Mouse (Mus musculus): ENCODE results near the gene Wnt5b.

The Wnt5b gene

GRCm38 (mm10) chr6:119417354-119417753 is 126.8 kb downstream of the Wnt5b start, which contains the start of gene Adipor2:
Adipor2 (minus strand) TSS chr6:119417704.
- DNase-seq (ENCODE audit: low spot score in 2 of 2): peak; percentile 55 to 71

GRCm38 (mm10) chr6:119416643-119417042 is 127.5 kb downstream of the Wnt5b start:
- no peak for DNase-seq (ENCODE audit: low spot score in 2 of 2)

- DNase-seq (ENCODE audit: low spot score in 2 of 2): peak in 1 of 2 experiments; percentile 39
These were observed 129.7 kb downstream of the Wnt5b start for GRCm38 (mm10) chr6:119414262-119415043.

GRCm38 (mm10) chr6:119412588-119412987 is 131.6 kb downstream of the Wnt5b start:
- DNase-seq (ENCODE audit: low spot score in 2 of 2): no peak

- DNase-seq (ENCODE audit: low spot score in 2 of 2): no peak
These were observed 132.6 kb downstream of the Wnt5b start for GRCm38 (mm10) chr6:119411511-119411910.

GRCm38 (mm10) chr6:119409766-119410165 is 134.4 kb downstream of the Wnt5b start:
- no peak for DNase-seq (ENCODE audit: low spot score in 2 of 2)

GRCm38 (mm10) chr6:119408582-119408981 is 135.6 kb downstream of the Wnt5b start:
- no peak for DNase-seq (ENCODE audit: low spot score in 2 of 2)

GRCm38 (mm10) chr6:119407818-119408217 is 136.3 kb downstream of the Wnt5b start:
- no peak for DNase-seq (ENCODE audit: low spot score in 2 of 2)

GRCm38 (mm10) chr6:119406528-119406927 is 137.6 kb downstream of the Wnt5b start:
- DNase-seq (ENCODE audit: low spot score in 2 of 2): no peak

- no peak for DNase-seq (ENCODE audit: low spot score in 2 of 2)
These were observed 138.8 kb downstream of the Wnt5b start for GRCm38 (mm10) chr6:119405310-119405709.

GRCm38 (mm10) chr6:119404854-119405253 is 139.3 kb downstream of the Wnt5b start:
- no peak for DNase-seq (ENCODE audit: low spot score in 2 of 2)

- no peak for DNase-seq (ENCODE audit: low spot score in 2 of 2)
These were observed 141.2 kb downstream of the Wnt5b start for GRCm38 (mm10) chr6:119402976-119403375.

GRCm38 (mm10) chr6:119401545-119402304 is 142.4 kb downstream of the Wnt5b start:
- DNase-seq (ENCODE audit: low spot score in 2 of 2): no peak

GRCm38 (mm10) chr6:119400649-119401048 is 143.5 kb downstream of the Wnt5b start:
- no peak for DNase-seq (ENCODE audit: low spot score in 2 of 2)

GRCm38 (mm10) chr6:119399371-119399770 is 144.8 kb downstream of the Wnt5b start:
- DNase-seq (ENCODE audit: low spot score in 2 of 2): no peak

GRCm38 (mm10) chr6:119396309-119396634 is 147.9 kb downstream of the Wnt5b start:
- DNase-seq (ENCODE audit: low spot score in 2 of 2): peak in 1 of 2 experiments; percentile 89

- DNase-seq (ENCODE audit: low spot score in 2 of 2): peak in 1 of 2 experiments; percentile 31
These were observed 148.5 kb downstream of the Wnt5b start for GRCm38 (mm10) chr6:119395421-119396308.

GRCm38 (mm10) chr6:119392836-119393235 is 151.3 kb downstream of the Wnt5b start:
- DNase-seq (ENCODE audit: low spot score in 2 of 2): peak in 1 of 2 experiments; percentile 45

- DNase-seq (ENCODE audit: low spot score in 2 of 2): no peak
These were observed 153.4 kb downstream of the Wnt5b start for GRCm38 (mm10) chr6:119390728-119391127.

GRCm38 (mm10) chr6:119389089-119389488 is 155.1 kb downstream of the Wnt5b start:
- DNase-seq (ENCODE audit: low spot score in 2 of 2): no peak

- DNase-seq (ENCODE audit: low spot score in 2 of 2): peak; percentile 91 to 94
These were observed 155.5 kb downstream of the Wnt5b start for GRCm38 (mm10) chr6:119388650-119389012.

All from urinary bladder, adult 18-20 months (tissue).